Mouse (Mus musculus): ENCODE measurements around the gene Flt3l. TPM values are rescaled to one million over a fixed set of nuclear protein-coding genes. Genes with fewer than 3 reads are reported as not detected.
"Not testable (repeated sequence)": the region's sequence is repeated elsewhere in the genome, so short reads cannot be mapped to it uniquely, and the experiment has no call there.

Gene Flt3l
- polyA plus RNA-seq, 1 experiment from 2014 or later = 1.4 TPM

- Histone ChIP-seq H3K9ac (replicated peaks; ENCODE audit: low read length) (no peak overlapping the region), H3K4me3 (replicated peaks; ENCODE audit: low read depth, low read length) (no peak overlapping the region), H3K4me2 (ENCODE audit: low read length) (no peak overlapping the region), H3K9me3 (ENCODE audit: control insufficient read depth, low read length) (no peaks in the 10 kb centered on the region), H3K36me3 (ENCODE audit: control insufficient read depth, insufficient read depth, low read length) (no peaks in the 10 kb centered on the region), H3K27me3 (ENCODE audit: control insufficient read depth, insufficient read depth, low read length) (peaks cover 97% of the 10 kb centered on the region), H3K4me1 (ENCODE audit: control insufficient read depth, insufficient read depth, low read length) (0 out of 2 replicates have a peak, but pooled peaks cover 8% of the 10 kb centered on the region), H3K27ac (replicated peaks; ENCODE audit: low read depth, low read length) (no peak overlapping the region)
- DNase-seq (no peak), ATAC-seq (ENCODE audit: low FRiP score, low TSS enrichment) (no peak)
- WGBS = 28% methylated on average over 7 of the region's 7 CpGs
Observed at GRCm38 (mm10) chr7:45178550-45178949, 42.3 kb upstream of the Flt3l start.

DNA sequence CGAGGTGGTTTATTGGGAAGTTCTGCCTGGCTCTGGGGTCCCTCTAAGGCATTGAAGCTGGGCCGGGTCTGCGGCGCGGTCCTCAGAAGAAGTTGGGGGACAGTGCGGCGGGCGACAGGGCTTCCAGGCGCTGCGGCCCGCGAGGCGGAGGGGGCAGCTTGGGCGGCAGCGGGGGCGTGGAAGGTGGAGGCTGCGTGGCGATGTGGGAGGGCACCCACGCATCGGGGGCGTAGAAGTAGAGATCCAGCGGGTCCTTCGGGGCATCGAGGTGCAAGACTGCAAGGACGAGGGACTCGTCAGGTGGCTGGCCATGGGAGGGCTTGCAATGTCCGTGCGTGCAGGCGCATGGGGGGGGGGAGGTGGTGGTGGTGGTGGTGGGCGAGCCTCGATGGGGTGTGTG lies 40.1 kb upstream of the Flt3l start:
- 2% methylated on average over 31 of the region's 31 CpGs for WGBS
- Histone ChIP-seq H3K27ac (replicated peaks; ENCODE audit: low read depth, low read length) (no peak overlapping the region), H3K36me3 (ENCODE audit: control insufficient read depth, insufficient read depth, low read length) (no peaks in the 10 kb centered on the region), H3K4me1 (ENCODE audit: control insufficient read depth, insufficient read depth, low read length) (0 out of 2 replicates have a peak, but pooled peaks cover 4% of the 10 kb centered on the region), H3K4me2 (ENCODE audit: low read length) (peak overlapping the region; percentile 31), H3K27me3 (ENCODE audit: control insufficient read depth, insufficient read depth, low read length) (peaks cover 75% of the 10 kb centered on the region), H3K9me3 (ENCODE audit: control insufficient read depth, low read length) (no peaks in the 10 kb centered on the region), H3K4me3 (replicated peaks; ENCODE audit: low read depth, low read length) (peak overlapping the region; percentile 13; the same call in 1 of the 2 replicates), H3K9ac (replicated peaks; ENCODE audit: low read length) (0 out of 2 replicates have a peak overlapping the region, but pooled peaks have one; percentile 21)
- ATAC-seq (ENCODE audit: low FRiP score, low TSS enrichment) (no peak), DNase-seq (no peak)

DNA sequence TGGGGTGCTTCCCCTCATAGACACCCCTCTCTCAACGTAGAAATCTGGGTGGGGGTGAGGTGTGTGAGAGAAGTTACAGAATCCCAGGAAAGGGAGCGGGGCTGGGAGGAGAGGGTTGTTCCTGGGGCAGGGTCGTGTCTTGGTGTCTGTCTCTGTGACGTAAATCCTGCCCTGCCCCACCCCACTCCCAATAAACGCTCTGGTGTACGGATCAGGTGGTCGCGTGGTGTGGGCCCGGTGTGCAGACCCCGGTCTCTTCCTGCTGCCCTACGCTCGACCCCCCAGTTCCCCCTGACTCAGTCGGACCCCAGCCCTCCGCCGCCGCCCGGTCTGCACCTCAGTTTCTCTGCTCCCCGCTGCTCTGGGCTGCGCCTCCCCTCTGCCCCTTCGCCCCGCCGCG lies 39.7 kb upstream of the Flt3l start:
- H3K9me3 ChIP-seq (ENCODE audit: control insufficient read depth, low read length) = no peaks in the 10 kb centered on the region
- peaks cover 71% of the 10 kb centered on the region for H3K27me3 ChIP-seq (ENCODE audit: control insufficient read depth, insufficient read depth, low read length)
- H3K27ac ChIP-seq (replicated peaks; ENCODE audit: low read depth, low read length) = no peak overlapping the region
- WGBS = 2% methylated on average over 23 of the region's 23 CpGs
- DNase-seq = no peak
- H3K4me1 ChIP-seq (ENCODE audit: control insufficient read depth, insufficient read depth, low read length) = 0 out of 2 replicates have a peak, but pooled peaks cover 3% of the 10 kb centered on the region
- no peak for ATAC-seq (ENCODE audit: low FRiP score, low TSS enrichment)
- H3K9ac ChIP-seq (replicated peaks; ENCODE audit: low read length) = 0 out of 2 replicates have a peak overlapping the region, but pooled peaks have one; percentile 21
- peak overlapping the region; percentile 31 for H3K4me2 ChIP-seq (ENCODE audit: low read length)
- no peaks in the 10 kb centered on the region for H3K36me3 ChIP-seq (ENCODE audit: control insufficient read depth, insufficient read depth, low read length)
- H3K4me3 ChIP-seq (replicated peaks; ENCODE audit: low read depth, low read length) = peak overlapping the region; percentile 13; the same call in 1 of the 2 replicates

GRCm38 (mm10) chr7:45175398-45175797 lies 39.2 kb upstream of the Flt3l start:
- Histone ChIP-seq H3K36me3 (ENCODE audit: control insufficient read depth, insufficient read depth, low read length) (no peaks in the 10 kb centered on the region), H3K27ac (replicated peaks; ENCODE audit: low read depth, low read length) (no peak overlapping the region)

GRCm38 (mm10) chr7:45174567-45175280 lies 38.5 kb upstream of the Flt3l start:
- no peak overlapping the region for H3K27ac ChIP-seq (replicated peaks; ENCODE audit: low read depth, low read length)
- no peaks in the 10 kb centered on the region for H3K9me3 ChIP-seq (ENCODE audit: control insufficient read depth, low read length)
- H3K9ac ChIP-seq (replicated peaks; ENCODE audit: low read length) = no peak overlapping the region
- 3% methylated on average over 28 of the region's 29 CpGs for WGBS
- H3K4me2 ChIP-seq (ENCODE audit: low read length) = peak overlapping the region; percentile 10; the same call in 1 of the 2 replicates
- no peak overlapping the region; the same call in 1 of the 2 replicates for H3K4me3 ChIP-seq (replicated peaks; ENCODE audit: low read depth, low read length)
- H3K36me3 ChIP-seq (ENCODE audit: control insufficient read depth, insufficient read depth, low read length) = no peaks in the 10 kb centered on the region
- H3K27me3 ChIP-seq (ENCODE audit: control insufficient read depth, insufficient read depth, low read length) = peaks cover 60% of the 10 kb centered on the region
- DNase-seq (peak; percentile 27), ATAC-seq (ENCODE audit: low FRiP score, low TSS enrichment) (no peak)
- 0 out of 2 replicates have a peak, but pooled peaks cover 3% of the 10 kb centered on the region for H3K4me1 ChIP-seq (ENCODE audit: control insufficient read depth, insufficient read depth, low read length)

More at GRCm38 (mm10) chr7:45175398-45175797, 39.2 kb upstream of the Flt3l start:
- DNase-seq (no peak), ATAC-seq (ENCODE audit: low FRiP score, low TSS enrichment) (no peak)
- Histone ChIP-seq H3K9ac (replicated peaks; ENCODE audit: low read length) (no peak overlapping the region), H3K9me3 (ENCODE audit: control insufficient read depth, low read length) (no peaks in the 10 kb centered on the region), H3K4me3 (replicated peaks; ENCODE audit: low read depth, low read length) (no peak overlapping the region), H3K4me1 (ENCODE audit: control insufficient read depth, insufficient read depth, low read length) (0 out of 2 replicates have a peak, but pooled peaks cover 3% of the 10 kb centered on the region), H3K27me3 (ENCODE audit: control insufficient read depth, insufficient read depth, low read length) (peaks cover 67% of the 10 kb centered on the region), H3K4me2 (ENCODE audit: low read length) (no peak overlapping the region)
- WGBS = 2% methylated on average over 13 of the region's 13 CpGs

DNA sequence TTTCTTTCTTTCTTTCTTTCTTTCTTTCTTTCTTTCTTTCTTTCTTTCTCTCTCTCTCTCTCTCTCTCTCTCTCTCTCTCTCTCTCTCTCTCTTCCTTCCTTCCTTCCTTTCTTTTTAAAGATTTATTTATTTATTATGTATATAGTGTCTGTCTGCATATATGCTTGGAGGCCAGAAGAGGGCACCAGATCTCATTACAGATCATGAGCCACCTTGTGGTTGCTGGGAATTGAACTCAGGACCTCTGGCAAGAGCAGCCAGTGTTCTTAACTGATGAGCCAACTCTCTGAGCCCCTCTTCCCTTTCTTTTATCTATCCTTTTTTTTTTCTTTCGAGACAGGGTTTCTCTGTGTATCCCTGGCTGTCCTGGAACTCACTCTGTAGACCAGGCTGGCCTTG lies 37.5 kb upstream of the Flt3l start:
- DNase-seq; H3K4me2 ChIP-seq (ENCODE audit: low read length); H3K27ac ChIP-seq (replicated peaks; ENCODE audit: low read depth, low read length); H3K9ac ChIP-seq (replicated peaks; ENCODE audit: low read length); H3K4me3 ChIP-seq (replicated peaks; ENCODE audit: low read depth, low read length); H3K4me1 ChIP-seq (ENCODE audit: control insufficient read depth, insufficient read depth, low read length); H3K9me3 ChIP-seq (ENCODE audit: control insufficient read depth, low read length); H3K36me3 ChIP-seq (ENCODE audit: control insufficient read depth, insufficient read depth, low read length); ATAC-seq (ENCODE audit: low FRiP score, low TSS enrichment): not testable (repeated sequence)
- peaks cover 58% of the 10 kb centered on the region for H3K27me3 ChIP-seq (ENCODE audit: control insufficient read depth, insufficient read depth, low read length)
- 68% methylated on average over 1 of the region's 1 CpGs for WGBS

DNA sequence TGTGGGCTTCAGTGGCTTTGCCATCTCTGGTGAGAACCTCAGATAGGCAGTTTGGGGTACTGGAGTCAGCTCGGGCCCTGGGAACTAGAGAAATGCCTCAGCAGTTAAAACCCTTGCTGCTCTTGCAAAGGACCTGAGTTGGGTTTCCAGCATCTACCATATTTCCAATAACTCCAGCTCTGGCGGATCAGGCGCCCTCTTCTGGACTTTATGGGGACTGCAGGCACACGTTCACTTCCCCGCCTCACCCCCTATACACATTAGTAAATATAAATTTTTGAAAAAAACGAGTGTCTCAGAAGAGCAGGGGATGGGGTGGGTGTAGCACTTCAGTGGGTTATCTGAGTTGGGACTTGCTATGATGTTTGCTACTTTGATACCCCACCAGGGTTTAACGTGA lies 36.7 kb upstream of the Flt3l start:
- H3K4me1 ChIP-seq (ENCODE audit: control insufficient read depth, insufficient read depth, low read length) = peaks cover 6% of the 10 kb centered on the region; the same call in 1 of the 2 replicates
- no peak overlapping the region for H3K27ac ChIP-seq (replicated peaks; ENCODE audit: low read depth, low read length)
- H3K4me2 ChIP-seq (ENCODE audit: low read length) = no peak overlapping the region
- DNase-seq (no peak), ATAC-seq (ENCODE audit: low FRiP score, low TSS enrichment) (no peak)
- H3K9ac ChIP-seq (replicated peaks; ENCODE audit: low read length) = no peak overlapping the region
- peaks cover 58% of the 10 kb centered on the region for H3K27me3 ChIP-seq (ENCODE audit: control insufficient read depth, insufficient read depth, low read length)
- H3K4me3 ChIP-seq (replicated peaks; ENCODE audit: low read depth, low read length) = no peak overlapping the region
- H3K36me3 ChIP-seq (ENCODE audit: control insufficient read depth, insufficient read depth, low read length) = no peaks in the 10 kb centered on the region
- no peaks in the 10 kb centered on the region for H3K9me3 ChIP-seq (ENCODE audit: control insufficient read depth, low read length)
- WGBS = 65% methylated on average over 7 of the region's 7 CpGs

DNA sequence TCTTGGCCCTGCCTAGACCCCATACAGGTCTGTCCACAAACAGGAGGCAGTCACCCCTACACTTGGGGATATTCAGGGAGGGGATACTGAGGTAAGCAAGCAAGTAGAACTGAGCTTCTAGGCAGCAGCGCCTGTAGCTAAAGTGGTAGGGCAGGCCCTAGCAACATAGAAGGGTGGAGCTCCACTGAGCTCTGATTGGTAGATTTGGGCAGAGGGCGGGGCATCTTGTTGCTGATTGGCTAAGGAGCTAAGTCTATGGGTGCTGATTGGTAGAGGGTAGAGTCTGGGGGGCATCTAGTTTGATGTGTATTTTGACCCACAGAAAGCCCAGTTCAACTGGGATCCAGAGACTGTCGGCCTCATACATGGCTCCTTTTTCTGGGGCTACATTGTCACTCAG lies 33.3 kb upstream of the Flt3l start:
- no peaks in the 10 kb centered on the region for H3K9me3 ChIP-seq (ENCODE audit: control insufficient read depth, low read length)
- peaks cover 6% of the 10 kb centered on the region; the same call in 1 of the 2 replicates for H3K4me1 ChIP-seq (ENCODE audit: control insufficient read depth, insufficient read depth, low read length)
- ATAC-seq (ENCODE audit: low FRiP score, low TSS enrichment) = no peak
- no peaks in the 10 kb centered on the region for H3K36me3 ChIP-seq (ENCODE audit: control insufficient read depth, insufficient read depth, low read length)
- H3K27me3 ChIP-seq (ENCODE audit: control insufficient read depth, insufficient read depth, low read length) = peaks cover 58% of the 10 kb centered on the region
- no peak overlapping the region for H3K9ac ChIP-seq (replicated peaks; ENCODE audit: low read length)
- no peak overlapping the region for H3K4me2 ChIP-seq (ENCODE audit: low read length)
- no peak overlapping the region for H3K4me3 ChIP-seq (replicated peaks; ENCODE audit: low read depth, low read length)
- no peak overlapping the region for H3K27ac ChIP-seq (replicated peaks; ENCODE audit: low read depth, low read length)
- 94% methylated on average over 3 of the region's 3 CpGs for WGBS
- no peak for DNase-seq

DNA sequence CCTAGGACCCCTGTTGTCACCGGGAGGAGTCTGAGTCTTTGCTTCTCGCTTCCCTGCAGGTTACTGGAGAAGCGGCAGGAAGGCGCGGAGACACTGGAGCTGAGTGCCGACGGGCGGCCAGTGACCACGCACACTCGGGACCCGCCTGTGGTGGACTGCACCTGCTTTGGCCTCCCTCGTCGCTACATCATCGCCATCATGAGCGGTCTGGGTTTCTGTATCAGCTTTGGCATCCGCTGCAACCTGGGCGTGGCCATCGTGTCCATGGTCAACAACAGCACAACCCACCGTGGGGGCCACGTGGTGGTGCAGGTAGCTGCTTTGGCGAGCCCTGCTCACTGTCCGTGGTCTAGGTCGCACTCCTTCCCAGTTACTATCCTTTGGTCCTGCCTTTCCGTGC lies 32.4 kb upstream of the Flt3l start:
- H3K4me1 ChIP-seq (ENCODE audit: control insufficient read depth, insufficient read depth, low read length) = peaks cover 9% of the 10 kb centered on the region
- WGBS = 3% methylated on average over 24 of the region's 24 CpGs
- DNase-seq = no peak
- H3K4me2 ChIP-seq (ENCODE audit: low read length) = peak overlapping the region; percentile 24; the same call in 1 of the 2 replicates
- ATAC-seq (ENCODE audit: low FRiP score, low TSS enrichment) = no peak
- no peak overlapping the region for H3K27ac ChIP-seq (replicated peaks; ENCODE audit: low read depth, low read length)
- no peaks in the 10 kb centered on the region for H3K9me3 ChIP-seq (ENCODE audit: control insufficient read depth, low read length)
- 0 out of 2 replicates have a peak overlapping the region, but pooled peaks have one; percentile 5 for H3K4me3 ChIP-seq (replicated peaks; ENCODE audit: low read depth, low read length)
- peaks cover 59% of the 10 kb centered on the region for H3K27me3 ChIP-seq (ENCODE audit: control insufficient read depth, insufficient read depth, low read length)
- no peaks in the 10 kb centered on the region for H3K36me3 ChIP-seq (ENCODE audit: control insufficient read depth, insufficient read depth, low read length)
- no peak overlapping the region for H3K9ac ChIP-seq (replicated peaks; ENCODE audit: low read length)
